Mouse (Mus musculus): ENCODE results near the gene Timd2. TPM values are rescaled to one million over a fixed set of nuclear protein-coding genes. Genes with fewer than 3 reads are reported as not detected.
"Not testable (repeated sequence)": the region's sequence is repeated elsewhere in the genome, so short reads cannot be mapped to it uniquely, and the experiment has no call there.

The Timd2 gene
- polyA plus RNA-seq, 1 experiment from 2014 or later: not detected

DNA sequence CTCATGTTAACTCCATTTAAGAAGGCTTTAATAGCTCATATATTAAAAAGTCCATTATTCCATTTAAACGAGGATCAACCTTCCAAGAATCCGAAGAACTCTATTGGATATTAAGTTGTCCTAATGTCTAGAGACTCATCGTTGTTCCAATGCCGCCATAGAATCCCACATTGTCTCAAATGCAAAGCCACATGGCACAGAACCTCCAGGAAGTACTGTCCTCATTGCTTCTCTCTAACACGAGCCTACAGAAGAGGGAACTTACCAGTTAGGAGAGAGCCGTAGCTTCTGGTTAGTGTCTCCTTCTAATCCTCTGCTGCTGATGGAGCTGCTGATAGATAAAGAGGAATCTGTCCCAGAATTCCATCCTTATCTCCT, 8.6 kb downstream of the Timd2 start:
- Histone ChIP-seq H3K9ac (no peak overlapping the region), H3K27me3 (no peaks in the 10 kb centered on the region), H3K36me3 (no peaks in the 10 kb centered on the region), H3K27ac (no peak overlapping the region), H3K4me2 (replicated peaks) (no peak overlapping the region), H3K4me3 (no peak overlapping the region), H3K9me3 (replicated peaks) (no peaks in the 10 kb centered on the region), H3K4me1 (no peaks in the 10 kb centered on the region)
- WGBS: 91% methylated on average over 6 of the region's 6 CpGs
- no peak for ATAC-seq (ENCODE audit: low FRiP score)

DNA sequence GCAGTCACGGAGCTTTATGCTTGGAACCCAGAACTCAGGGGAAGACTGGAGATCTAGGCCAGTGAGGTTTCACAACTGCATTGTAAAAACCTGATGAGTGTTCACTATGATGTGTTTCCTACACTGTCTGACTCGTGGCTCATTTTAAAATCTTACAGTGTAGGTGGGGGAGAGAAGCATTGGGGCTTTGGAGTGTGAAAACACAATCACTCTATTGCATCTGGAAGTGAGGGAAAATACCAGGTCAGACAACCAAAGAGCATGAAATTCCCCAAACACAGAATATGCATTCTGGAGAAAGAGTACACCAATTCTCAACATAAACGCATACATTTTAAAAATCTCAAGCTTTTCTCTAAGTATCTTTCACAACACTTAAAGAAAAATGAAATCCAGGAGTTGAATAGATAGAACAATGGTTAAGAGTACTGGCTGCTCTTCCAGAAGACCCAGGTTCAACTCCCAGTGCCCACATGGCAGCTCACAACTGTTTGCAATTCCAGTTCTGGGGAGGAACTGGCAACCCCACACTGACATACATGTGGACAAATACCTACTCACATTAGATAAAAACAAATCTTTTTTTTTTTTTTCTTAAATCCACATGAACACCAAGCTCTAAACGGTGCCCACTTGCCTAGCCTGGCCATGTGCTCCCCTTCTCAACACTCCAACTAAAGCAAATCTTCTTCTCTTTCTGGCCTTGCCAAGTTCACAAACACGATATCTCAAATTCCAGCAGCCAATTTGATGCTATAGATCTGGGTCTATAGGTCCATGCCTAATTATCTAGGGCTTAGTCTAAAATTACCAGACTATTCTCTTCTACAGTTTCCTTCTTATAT, 9.2 kb downstream of the Timd2 start:
- 84% methylated on average over 5 of the region's 5 CpGs for WGBS

GRCm38 (mm10) chr11:46695849-46696248, 11.0 kb downstream of the Timd2 start:
- 77% methylated on average over 2 of the region's 2 CpGs for WGBS
- not testable (repeated sequence) for H3K4me3 ChIP-seq; H3K36me3 ChIP-seq; H3K27ac ChIP-seq; H3K4me2 ChIP-seq (replicated peaks); H3K9me3 ChIP-seq (replicated peaks); H3K9ac ChIP-seq; ATAC-seq (ENCODE audit: low FRiP score); H3K4me1 ChIP-seq; H3K27me3 ChIP-seq

More for the DNA sequence above, 9.2 kb downstream of the Timd2 start:
- H3K4me3 ChIP-seq: no peak overlapping the region
- H3K36me3 ChIP-seq: no peaks in the 10 kb centered on the region
- ATAC-seq (ENCODE audit: low FRiP score): no peak
- H3K27ac ChIP-seq: no peak overlapping the region
- no peaks in the 10 kb centered on the region for H3K9me3 ChIP-seq (replicated peaks)
- H3K27me3 ChIP-seq: no peaks in the 10 kb centered on the region
- no peak overlapping the region for H3K9ac ChIP-seq
- H3K4me2 ChIP-seq (replicated peaks): no peak overlapping the region
- H3K4me1 ChIP-seq: no peaks in the 10 kb centered on the region

DNA sequence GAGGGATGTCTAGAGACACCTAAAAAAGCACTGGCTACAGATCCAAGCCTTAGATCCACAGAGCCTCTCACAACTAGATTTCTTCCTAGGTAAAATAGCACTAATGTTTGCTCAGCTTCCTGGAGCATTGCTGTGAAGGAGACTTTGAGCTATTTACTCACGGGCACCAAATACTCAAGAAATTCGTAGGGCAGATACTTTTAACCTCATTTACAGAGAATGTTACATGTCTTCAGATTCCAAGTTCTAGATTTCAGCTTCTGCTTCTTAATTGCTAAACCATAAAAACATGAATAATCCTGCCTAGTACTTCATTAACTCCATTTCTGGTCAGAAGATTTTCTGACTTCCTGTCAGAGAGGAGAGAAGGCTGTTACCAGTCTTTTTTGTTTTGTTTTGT, 16.7 kb downstream of the Timd2 start:
- Histone ChIP-seq H3K4me1 (no peaks in the 10 kb centered on the region), H3K4me3 (no peak overlapping the region), H3K27ac (no peak overlapping the region), H3K9ac (no peak overlapping the region), H3K4me2 (replicated peaks) (no peak overlapping the region), H3K36me3 (no peaks in the 10 kb centered on the region), H3K9me3 (replicated peaks) (no peaks in the 10 kb centered on the region), H3K27me3 (no peaks in the 10 kb centered on the region)
- WGBS: 80% methylated on average over 2 of the region's 2 CpGs
- no peak for ATAC-seq (ENCODE audit: low FRiP score)

- Histone ChIP-seq H3K4me1 (no peaks in the 10 kb centered on the region), H3K4me3 (no peak overlapping the region), H3K9me3 (replicated peaks) (no peaks in the 10 kb centered on the region), H3K9ac (no peak overlapping the region), H3K27me3 (no peaks in the 10 kb centered on the region), H3K27ac (no peak overlapping the region), H3K36me3 (no peaks in the 10 kb centered on the region), H3K4me2 (replicated peaks) (no peak overlapping the region)
- no peak for ATAC-seq (ENCODE audit: low FRiP score)
- WGBS: 83% methylated on average over 4 of the region's 4 CpGs
Measured at GRCm38 (mm10) chr11:46683723-46684122, 23.1 kb downstream of the Timd2 start.

- no peaks in the 10 kb centered on the region for H3K9me3 ChIP-seq (replicated peaks)
- 86% methylated on average over 1 of the region's 1 CpGs for WGBS
- no peak overlapping the region for H3K4me3 ChIP-seq
- H3K4me2 ChIP-seq (replicated peaks): no peak overlapping the region
- no peaks in the 10 kb centered on the region for H3K36me3 ChIP-seq
- H3K27me3 ChIP-seq: no peaks in the 10 kb centered on the region
- no peaks in the 10 kb centered on the region for H3K4me1 ChIP-seq
- H3K9ac ChIP-seq: no peak overlapping the region
- no peak overlapping the region for H3K27ac ChIP-seq
- ATAC-seq (ENCODE audit: low FRiP score): no peak
Measured at GRCm38 (mm10) chr11:46682842-46683241, 24.0 kb downstream of the Timd2 start.

- WGBS: 67% methylated on average over 2 of the region's 2 CpGs
- Histone ChIP-seq H3K4me1 (no peaks in the 10 kb centered on the region), H3K9ac (no peak overlapping the region), H3K27ac (no peak overlapping the region), H3K27me3 (no peaks in the 10 kb centered on the region), H3K4me2 (replicated peaks) (no peak overlapping the region), H3K4me3 (no peak overlapping the region), H3K36me3 (no peaks in the 10 kb centered on the region), H3K9me3 (replicated peaks) (no peaks in the 10 kb centered on the region)
- no peak for ATAC-seq (ENCODE audit: low FRiP score)
Measured at GRCm38 (mm10) chr11:46667938-46668337, 38.9 kb downstream of the Timd2 start.

- Histone ChIP-seq H3K9ac (no peak overlapping the region), H3K9me3 (replicated peaks) (no peaks in the 10 kb centered on the region), H3K4me3 (no peak overlapping the region), H3K36me3 (no peaks in the 10 kb centered on the region), H3K4me1 (no peaks in the 10 kb centered on the region), H3K4me2 (replicated peaks) (no peak overlapping the region), H3K27me3 (no peaks in the 10 kb centered on the region), H3K27ac (no peak overlapping the region)
- no peak for ATAC-seq (ENCODE audit: low FRiP score)
- 95% methylated on average over 3 of the region's 3 CpGs for WGBS
Measured at GRCm38 (mm10) chr11:46667105-46667504, 39.8 kb downstream of the Timd2 start.

- H3K9ac ChIP-seq: no peak overlapping the region
Measured at GRCm38 (mm10) chr11:46665599-46666522, 41.0 kb downstream of the Timd2 start.

GRCm38 (mm10) chr11:46663215-46663614, 43.6 kb downstream of the Timd2 start:
- Histone ChIP-seq H3K4me1 (no peaks in the 10 kb centered on the region), H3K9me3 (replicated peaks) (no peaks in the 10 kb centered on the region), H3K27ac (no peak overlapping the region), H3K27me3 (no peaks in the 10 kb centered on the region), H3K4me2 (replicated peaks) (no peak overlapping the region), H3K36me3 (no peaks in the 10 kb centered on the region), H3K9ac (no peak overlapping the region), H3K4me3 (no peak overlapping the region)
- WGBS: 83% methylated on average over 4 of the region's 4 CpGs
- no peak for ATAC-seq (ENCODE audit: low FRiP score)

More at GRCm38 (mm10) chr11:46665599-46666522, 41.0 kb downstream of the Timd2 start:
- Histone ChIP-seq H3K27me3 (no peaks in the 10 kb centered on the region), H3K4me1 (no peaks in the 10 kb centered on the region), H3K9me3 (replicated peaks) (no peaks in the 10 kb centered on the region), H3K36me3 (no peaks in the 10 kb centered on the region), H3K27ac (no peak overlapping the region), H3K4me2 (replicated peaks) (no peak overlapping the region), H3K4me3 (no peak overlapping the region)
- WGBS: 68% methylated on average over 6 of the region's 6 CpGs
- ATAC-seq (ENCODE audit: low FRiP score): peak; percentile 73

DNA sequence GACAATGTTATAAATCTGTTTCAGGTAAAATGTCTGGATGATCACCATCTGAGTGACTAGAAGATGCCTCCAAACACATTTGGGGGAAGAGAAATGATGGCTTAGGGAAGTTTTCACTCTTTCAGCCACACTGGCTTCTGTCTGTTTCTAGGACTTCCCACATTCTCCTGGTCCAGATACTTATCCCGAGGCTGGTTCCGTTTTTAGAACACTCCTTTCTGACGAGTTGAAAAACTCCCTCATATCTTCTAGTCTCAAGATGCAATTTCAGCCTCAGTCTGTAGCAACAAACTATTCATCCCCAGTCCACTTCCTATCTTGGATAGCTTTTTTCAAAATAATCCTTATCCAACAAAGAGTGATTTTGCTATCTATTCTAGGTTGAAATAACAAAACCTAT, 54.4 kb downstream of the Timd2 start:
- no peak for ATAC-seq (ENCODE audit: low FRiP score)
- no peak overlapping the region for H3K27ac ChIP-seq
- H3K9ac ChIP-seq: no peak overlapping the region
- no peaks in the 10 kb centered on the region for H3K4me1 ChIP-seq
- no peaks in the 10 kb centered on the region for H3K9me3 ChIP-seq (replicated peaks)
- no peaks in the 10 kb centered on the region for H3K36me3 ChIP-seq
- H3K4me2 ChIP-seq (replicated peaks): no peak overlapping the region
- no peak overlapping the region for H3K4me3 ChIP-seq
- no peaks in the 10 kb centered on the region for H3K27me3 ChIP-seq
- 93% methylated on average over 3 of the region's 3 CpGs for WGBS

DNA sequence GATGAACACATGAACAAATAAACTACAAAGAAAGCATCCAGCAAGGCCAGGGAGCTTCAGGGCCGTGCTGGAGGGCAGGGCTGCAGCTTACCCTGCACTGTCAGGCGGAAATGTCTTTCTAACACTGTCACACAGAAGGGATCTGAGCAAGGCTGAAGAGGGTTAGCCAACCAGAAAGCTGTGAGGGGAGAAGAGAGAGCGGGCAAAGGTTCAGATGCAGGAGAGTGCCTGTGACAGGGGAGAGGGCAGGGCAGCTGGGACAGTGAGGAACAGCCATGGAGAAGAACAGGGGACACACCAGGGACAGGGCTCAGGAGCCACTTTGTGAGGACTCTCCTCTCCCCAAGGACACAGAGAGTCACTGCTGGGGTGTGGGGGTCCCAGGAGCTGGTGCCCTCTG, 57.2 kb downstream of the Timd2 start:
- H3K27ac ChIP-seq; H3K36me3 ChIP-seq; H3K4me3 ChIP-seq; H3K9me3 ChIP-seq (replicated peaks); ATAC-seq (ENCODE audit: low FRiP score); H3K9ac ChIP-seq; H3K4me2 ChIP-seq (replicated peaks); H3K27me3 ChIP-seq; H3K4me1 ChIP-seq: not testable (repeated sequence)
- 50% methylated on average over 3 of the region's 3 CpGs for WGBS
